ENCODE assay signal across 8 mouse cellular contexts in genomic region chr5:113650035-113650865, GRCm38 (mm10). TPM values are rescaled to one million over a fixed set of nuclear protein-coding genes. Genes with fewer than 3 reads are reported as not detected.
DNase-seq lines count a peak whose midpoint lies in the region; ATAC-seq and TF ChIP-seq lines count a peak whose summit lies in the region.

Gene Cmklr1, minus strand, starts transcription at chr5:113650426.

- no peaks in the 10 kb centered on the region for H3K4me1 ChIP-seq in kidney, adult 2 months (ENCODE audit: control insufficient read depth, insufficient read depth, low read length)
- peaks cover 15% of the 10 kb centered on the region for H3K4me1 ChIP-seq in embryonic facial prominence, embryonic 12.5 days
- H3K4me1 ChIP-seq in heart, embryonic 12.5 days (replicated peaks) = peaks cover 28% of the 10 kb centered on the region
- H3K4me1 ChIP-seq in megakaryocyte, embryonic 14.5 days = peaks cover 34% of the 10 kb centered on the region

- TF ChIP-seq POLR2A in kidney, adult 2 months (IDR thresholded peaks at IDR 0.05; ENCODE audit: low read depth, low read length) = no peak

- whole genome bisulfite sequencing in kidney, adult 2 months = 4% methylated on average over 30 of the region's 30 CpGs
- 9% methylated on average over 29 of the region's 30 CpGs for WGBS in embryonic facial prominence, embryonic 12.5 days
- WGBS in heart, embryonic 12.5 days = 6% methylated on average over 30 of the region's 30 CpGs

- 0 out of 2 replicates have a peak within 1 kb of the TSS, but pooled peaks have one; percentile 12 for H3K27ac ChIP-seq in kidney, adult 2 months (ENCODE audit: insufficient read depth, low read depth, low read length)
- H3K27ac ChIP-seq in embryonic facial prominence, embryonic 12.5 days = 0 out of 2 replicates have a peak within 1 kb of the TSS, but pooled peaks have one; percentile 41
- H3K27ac ChIP-seq in heart, embryonic 12.5 days (ENCODE audit: poor library complexity, severe bottlenecking) = no peak within 1 kb of the TSS

- ATAC-seq in embryonic facial prominence, embryonic 12.5 days (ENCODE audit: insufficient number of reproducible peaks, insufficient read depth, low FRiP score, low TSS enrichment) = no peak
- ATAC-seq in heart, embryonic 12.5 days (ENCODE audit: insufficient number of reproducible peaks, low FRiP score) = peak; percentile 59

- H3K9ac ChIP-seq in embryonic facial prominence, embryonic 12.5 days = peak within 1 kb of the TSS; percentile 27; the same call in 1 of the 2 replicates
- H3K9ac ChIP-seq in heart, embryonic 12.5 days = peak within 1 kb of the TSS; percentile 28

- peak within 1 kb of the TSS; percentile 48 for H3K4me2 ChIP-seq in embryonic facial prominence, embryonic 12.5 days (replicated peaks)
- peak within 1 kb of the TSS; percentile 67 for H3K4me2 ChIP-seq in heart, embryonic 12.5 days

- no peaks in the 10 kb centered on the region for H3K27me3 ChIP-seq in kidney, adult 2 months (replicated peaks; ENCODE audit: control insufficient read depth, insufficient read depth, low read length)
- H3K27me3 ChIP-seq in embryonic facial prominence, embryonic 12.5 days = peaks cover 17% of the 10 kb centered on the region
- peaks cover 46% of the 10 kb centered on the region for H3K27me3 ChIP-seq in heart, embryonic 12.5 days (replicated peaks)
- peaks cover 60% of the 10 kb centered on the region for H3K27me3 ChIP-seq in megakaryocyte, embryonic 14.5 days (replicated peaks)

- no peak for TF ChIP-seq CTCF in kidney, adult 2 months (conservative IDR thresholded peaks at IDR 0.05; ENCODE audit: insufficient read depth, insufficient read length, low read depth, low read length)

- no peaks in the 10 kb centered on the region for H3K36me3 ChIP-seq in kidney, adult 2 months (ENCODE audit: control insufficient read depth, insufficient read depth, low read length)
- no peaks in the 10 kb centered on the region for H3K36me3 ChIP-seq in embryonic facial prominence, embryonic 12.5 days
- H3K36me3 ChIP-seq in heart, embryonic 12.5 days = no peaks in the 10 kb centered on the region
- no peaks in the 10 kb centered on the region for H3K36me3 ChIP-seq in megakaryocyte, embryonic 14.5 days (replicated peaks; ENCODE audit: low read length)

- DNase-seq in kidney, adult 2 months = peak; percentile 52
- no peak for DNase-seq in kidney, adult 8-10 months
- peak; percentile 62 to 71 for DNase-seq in kidney, postnatal 25 days
- DNase-seq in spleen, postnatal 36 days (ENCODE audit: low spot score in 2 of 2) = no peak
- no peak for DNase-seq in B cell, adult 2 months

- H3K9me3 ChIP-seq in embryonic facial prominence, embryonic 12.5 days = no peaks in the 10 kb centered on the region
- H3K9me3 ChIP-seq in heart, embryonic 12.5 days (replicated peaks) = no peaks in the 10 kb centered on the region
- no peaks in the 10 kb centered on the region for H3K9me3 ChIP-seq in megakaryocyte, embryonic 14.5 days

- H3K4me3 ChIP-seq in kidney, adult 2 months (ENCODE audit: insufficient read depth, low read depth, low read length) = peak within 1 kb of the TSS; percentile 51
- peak within 1 kb of the TSS; percentile 29 for H3K4me3 ChIP-seq in embryonic facial prominence, embryonic 12.5 days
- H3K4me3 ChIP-seq in heart, embryonic 12.5 days = peak within 1 kb of the TSS; percentile 38
- H3K4me3 ChIP-seq in megakaryocyte, embryonic 14.5 days (replicated peaks) = peak within 1 kb of the TSS; percentile 83

RNA-seq across cellular contexts. Expression of gene Cmklr1, which starts in this region (rescaled TPM):
- 18.2 and 19.4 TPM in 2 replicates for polyA plus RNA-seq in kidney, adult 2 months (2012; rRNA removed)
- 2.1 and 3.3 TPM in 2 replicates for polyA plus RNA-seq in embryonic facial prominence, embryonic 12.5 days (2016; fragmentation: Nextera tagmentation; extraction: Ambion mirVana)
- polyA plus RNA-seq in heart, embryonic 12.5 days (2016; fragmentation: Nextera tagmentation; extraction: Ambion mirVana) = 1.4 and 1.8 TPM in 2 replicates
- 4.3 TPM in 1 of 2 replicates, not detected in the other for polyA plus RNA-seq in megakaryocyte, embryonic 14.5 days (2012; ENCODE audit: insufficient read depth, low replicate concordance)

Comparison
In these comparisons a context has a peak if more than half of its experiments do, and no peak if none do; other contexts are left out.
1. DNase-seq: peak in kidney, adult 2 months (single experiment) and kidney, postnatal 25 days (2 of 2); none in kidney, adult 8-10 months (0 of 2), spleen, postnatal 36 days (0 of 2) and B cell, adult 2 months (0 of 2).
2. H3K4me3 ChIP-seq: peak in every context shown above with its lines; median percentile 83 in megakaryocyte, embryonic 14.5 days; 51 in kidney, adult 2 months; 38 in heart, embryonic 12.5 days; 29 in embryonic facial prominence, embryonic 12.5 days.